Mouse (Mus musculus) MEL (cell line): ENCODE results near the gene Arid3c.

ENCODE experiments used
- CTCF ChIP-seq, 3 experiments: IDR thresholded peaks in 2 of 3; conservative IDR thresholded peaks in 1 of 3; 2 replicates each; pipeline ENCODE4 v1.5.1; 2011 to 2012; ENCODE audit warnings: low read length in 3 of 3, low read depth in 2 of 3, mild to moderate bottlenecking in 2 of 3, improper control_type of control experiment in 1 of 3, inconsistent platforms in 1 of 3, mixed read lengths in 1 of 3, moderate library complexity in 1 of 3; ENCODE audit not compliant: control insufficient read depth in 1 of 3, insufficient read depth in 1 of 3, poor library complexity in 1 of 3, severe bottlenecking in 1 of 3
- EP300 ChIP-seq, 2 experiments: IDR thresholded peaks; 2 replicates each; pipeline ENCODE4 v1.6.1; 2011; ENCODE audit warnings: improper control_type of control experiment in 2 of 2, low read length in 2 of 2, low read depth in 1 of 2, mild to moderate bottlenecking in 1 of 2

GRCm38 (mm10) chr4:41758021-41758420, 27.1 kb upstream of the Arid3c start:
- no peak for TF ChIP-seq EP300 (IDR thresholded peaks at IDR 0.05; ENCODE audit: low read depth in 1 of 2, low read length in 2 of 2)
- TF ChIP-seq CTCF (IDR thresholded peaks at IDR 0.05 in 2 of 3, conservative IDR thresholded peaks at IDR 0.05 in 1 of 3; ENCODE audit: control insufficient read depth in 1 of 3, insufficient read depth in 1 of 3, low read depth in 2 of 3, low read length in 3 of 3, poor library complexity in 1 of 3, severe bottlenecking in 1 of 3), result no peak
